Mouse (Mus musculus): ENCODE measurements at regions not wholly inside any gene's neighbourhood (a gene's known extent, or its start where the extent isn't known, plus 50 kb on each side); places are given as distances from the start of the nearest gene placed in this dataset.

DNA sequence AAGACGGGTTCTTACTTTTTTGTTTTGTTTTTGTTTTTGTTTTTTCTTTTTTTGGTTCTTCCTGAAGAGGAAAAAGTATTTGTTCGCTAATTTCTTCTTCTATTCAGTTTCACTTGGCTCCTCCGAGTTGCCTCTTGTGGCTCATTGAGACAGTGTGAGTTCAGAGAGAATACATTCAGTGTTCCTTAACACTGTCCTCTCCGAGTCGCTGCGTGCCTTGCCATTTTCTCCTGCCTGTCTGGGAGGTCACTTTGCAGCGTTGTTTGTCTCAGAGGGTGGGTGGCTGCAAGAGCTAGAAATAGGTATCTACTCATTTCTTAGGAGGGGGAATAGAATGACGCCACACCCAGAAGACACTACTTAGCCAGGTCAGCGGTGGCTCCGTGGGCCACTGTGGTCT lies 98.6 kb upstream of the Ccdc54 start:
- Histone ChIP-seq H3K27ac (ENCODE audit: insufficient read depth, low read depth, low read length) (no peak overlapping the region), H3K4me3 (ENCODE audit: insufficient read depth, low read depth, low read length) (peak overlapping the region; percentile 56), H3K4me1 (ENCODE audit: control insufficient read depth, insufficient read depth, low read length) (peaks cover 3% of the 10 kb centered on the region)
- 24% methylated on average over 10 of the region's 10 CpGs for WGBS
- TF ChIP-seq POLR2A (IDR thresholded peaks at IDR 0.05; ENCODE audit: insufficient read depth, low read depth, low read length) (no peak), CTCF (IDR thresholded peaks at IDR 0.05; ENCODE audit: insufficient read depth, low read depth, low read length) (no peak)

DNA sequence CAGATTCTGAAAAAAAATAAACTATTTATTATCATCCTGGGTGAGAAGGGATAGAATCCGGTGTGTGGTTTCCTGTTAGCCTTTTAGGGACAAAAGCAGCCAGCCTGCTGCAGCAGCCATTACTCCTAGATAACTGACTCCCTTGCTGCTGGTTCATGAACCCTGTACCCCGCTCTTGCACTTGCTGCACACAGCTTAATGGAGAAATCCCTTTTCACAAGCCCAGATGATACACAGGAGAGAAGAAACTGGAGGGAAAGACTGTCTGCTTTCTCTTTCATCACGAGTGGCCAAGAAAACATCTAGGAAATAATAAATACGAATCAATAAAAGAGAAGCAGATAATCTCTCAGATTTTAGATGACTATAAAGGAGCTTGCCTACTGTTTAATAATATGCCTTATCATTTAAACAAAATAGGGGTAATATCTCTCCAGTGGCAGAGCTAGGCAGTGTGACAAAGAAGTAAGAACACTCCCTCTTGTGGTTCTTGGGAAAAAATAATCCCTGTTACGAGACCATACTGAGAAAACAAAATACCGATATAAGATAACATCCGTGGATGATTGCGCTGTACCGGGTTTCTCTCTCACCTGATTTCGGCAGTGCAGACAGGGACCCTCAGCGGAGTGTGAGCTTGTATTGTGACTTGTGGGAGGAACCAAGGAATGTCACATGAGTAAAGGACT lies 98.0 kb upstream of the Ccdc54 start:
- no peak overlapping the region for H3K27ac ChIP-seq (ENCODE audit: insufficient read depth, low read depth, low read length)
- TF ChIP-seq CTCF (IDR thresholded peaks at IDR 0.05; ENCODE audit: insufficient read depth, low read depth, low read length) (no peak), POLR2A (IDR thresholded peaks at IDR 0.05; ENCODE audit: insufficient read depth, low read depth, low read length) (no peak)
- WGBS: 23% methylated on average over 11 of the region's 11 CpGs
- peak overlapping the region; percentile 56 for H3K4me3 ChIP-seq (ENCODE audit: insufficient read depth, low read depth, low read length)
- H3K4me1 ChIP-seq (ENCODE audit: control insufficient read depth, insufficient read depth, low read length): peaks cover 3% of the 10 kb centered on the region

DNA sequence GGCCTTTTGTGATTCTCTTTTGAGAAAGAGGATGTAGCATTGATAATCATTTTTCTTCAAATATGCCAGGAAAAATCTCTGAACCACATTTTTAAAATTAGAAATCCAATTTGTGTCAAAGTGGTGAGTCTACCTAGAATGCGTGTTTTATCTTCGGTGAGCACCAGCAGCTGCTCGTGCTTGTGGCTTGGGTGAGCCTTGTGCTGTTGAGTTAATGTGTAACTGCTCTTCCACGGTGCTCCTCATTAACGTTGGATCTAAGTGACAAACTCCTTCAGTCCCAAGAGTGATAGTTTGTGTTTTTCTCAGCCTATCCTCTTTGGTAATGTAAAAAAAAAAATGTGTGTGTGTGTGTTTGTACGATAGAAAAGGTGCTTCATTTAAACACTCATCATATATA lies 88.7 kb upstream of the Ccdc54 start:
- no peak for TF ChIP-seq POLR2A (IDR thresholded peaks at IDR 0.05; ENCODE audit: insufficient read depth, low read depth, low read length)
- no peak for TF ChIP-seq CTCF (IDR thresholded peaks at IDR 0.05; ENCODE audit: insufficient read depth, low read depth, low read length)
- Histone ChIP-seq H3K27ac (ENCODE audit: insufficient read depth, low read depth, low read length) (no peak overlapping the region), H3K4me1 (ENCODE audit: control insufficient read depth, insufficient read depth, low read length) (no peaks in the 10 kb centered on the region), H3K4me3 (ENCODE audit: insufficient read depth, low read depth, low read length) (no peak overlapping the region)
- 96% methylated on average over 6 of the region's 6 CpGs for WGBS

DNA sequence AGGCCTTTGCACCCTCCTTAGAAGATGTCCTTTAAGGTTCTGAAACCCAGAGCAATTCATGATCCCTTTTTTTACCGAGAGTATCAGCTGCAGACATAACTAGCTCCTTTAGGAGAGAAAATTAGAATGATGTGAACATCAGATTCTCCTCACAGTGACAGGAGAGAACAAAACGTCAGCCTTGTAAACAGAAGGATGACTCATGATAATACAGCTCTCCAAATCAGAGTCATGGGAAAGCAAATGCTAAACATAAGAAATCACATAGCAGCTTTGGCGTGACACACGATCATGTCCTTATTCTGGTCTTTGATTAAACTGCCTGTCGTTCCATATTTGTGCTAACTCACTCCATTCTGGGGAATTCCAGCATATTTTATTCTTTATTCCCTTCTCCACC lies 82.4 kb upstream of the Ccdc54 start:
- Histone ChIP-seq H3K27ac (ENCODE audit: insufficient read depth, low read depth, low read length) (no peak overlapping the region), H3K4me3 (ENCODE audit: insufficient read depth, low read depth, low read length) (no peak overlapping the region), H3K4me1 (ENCODE audit: control insufficient read depth, insufficient read depth, low read length) (no peaks in the 10 kb centered on the region)
- 59% methylated on average over 5 of the region's 5 CpGs for WGBS
- TF ChIP-seq POLR2A (IDR thresholded peaks at IDR 0.05; ENCODE audit: insufficient read depth, low read depth, low read length): no peak
- no peak for TF ChIP-seq CTCF (IDR thresholded peaks at IDR 0.05; ENCODE audit: insufficient read depth, low read depth, low read length)

DNA sequence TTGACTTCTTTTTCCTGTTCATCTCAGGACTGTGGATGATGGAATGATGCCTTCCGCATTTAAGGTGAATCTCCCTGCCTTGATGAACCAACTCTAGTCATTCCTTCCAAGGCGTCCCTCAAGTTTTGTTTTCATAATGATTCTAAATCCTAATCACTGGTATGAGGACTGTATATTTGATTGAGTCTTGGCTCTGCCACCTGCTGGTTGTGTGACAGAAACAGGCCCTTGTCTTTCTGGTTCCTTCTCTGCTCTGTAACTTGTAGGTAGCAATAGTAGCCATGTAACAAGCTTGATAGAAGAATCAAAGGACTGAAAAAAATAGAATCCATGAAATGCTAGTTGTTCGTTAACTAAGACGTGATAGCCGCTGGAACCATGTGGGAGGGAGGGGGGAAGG lies 81.8 kb upstream of the Ccdc54 start:
- WGBS: 43% methylated on average over 5 of the region's 5 CpGs
- TF ChIP-seq POLR2A (IDR thresholded peaks at IDR 0.05; ENCODE audit: insufficient read depth, low read depth, low read length): no peak
- no peak for TF ChIP-seq CTCF (IDR thresholded peaks at IDR 0.05; ENCODE audit: insufficient read depth, low read depth, low read length)
- Histone ChIP-seq H3K27ac (ENCODE audit: insufficient read depth, low read depth, low read length) (no peak overlapping the region), H3K4me3 (ENCODE audit: insufficient read depth, low read depth, low read length) (no peak overlapping the region), H3K4me1 (ENCODE audit: control insufficient read depth, insufficient read depth, low read length) (no peaks in the 10 kb centered on the region)

DNA sequence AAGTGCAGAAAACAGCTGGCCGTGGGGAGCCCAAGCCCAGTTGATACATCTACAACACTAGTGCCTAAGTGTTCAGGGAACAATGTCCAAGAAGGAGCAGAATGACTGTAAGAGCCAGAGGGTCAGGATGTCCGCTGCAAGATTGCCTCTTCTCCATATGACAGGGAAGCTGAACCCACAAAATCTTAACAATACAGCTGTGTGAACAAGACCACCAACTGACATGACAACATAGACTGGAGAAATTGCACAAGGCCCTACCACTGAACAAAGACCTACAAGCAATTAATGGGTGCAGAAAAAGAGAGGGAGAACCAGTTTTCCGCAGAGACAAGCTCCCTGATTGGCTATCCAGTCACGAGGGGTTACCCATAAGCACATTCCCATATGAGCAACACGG lies 80.2 kb upstream of the Ccdc54 start:
- Histone ChIP-seq H3K27ac (ENCODE audit: insufficient read depth, low read depth, low read length) (no peak overlapping the region), H3K4me1 (ENCODE audit: control insufficient read depth, insufficient read depth, low read length) (no peaks in the 10 kb centered on the region), H3K4me3 (ENCODE audit: insufficient read depth, low read depth, low read length) (no peak overlapping the region)
- no peak for TF ChIP-seq POLR2A (IDR thresholded peaks at IDR 0.05; ENCODE audit: insufficient read depth, low read depth, low read length)
- TF ChIP-seq CTCF (IDR thresholded peaks at IDR 0.05; ENCODE audit: insufficient read depth, low read depth, low read length): no peak
- 91% methylated on average over 5 of the region's 5 CpGs for WGBS

DNA sequence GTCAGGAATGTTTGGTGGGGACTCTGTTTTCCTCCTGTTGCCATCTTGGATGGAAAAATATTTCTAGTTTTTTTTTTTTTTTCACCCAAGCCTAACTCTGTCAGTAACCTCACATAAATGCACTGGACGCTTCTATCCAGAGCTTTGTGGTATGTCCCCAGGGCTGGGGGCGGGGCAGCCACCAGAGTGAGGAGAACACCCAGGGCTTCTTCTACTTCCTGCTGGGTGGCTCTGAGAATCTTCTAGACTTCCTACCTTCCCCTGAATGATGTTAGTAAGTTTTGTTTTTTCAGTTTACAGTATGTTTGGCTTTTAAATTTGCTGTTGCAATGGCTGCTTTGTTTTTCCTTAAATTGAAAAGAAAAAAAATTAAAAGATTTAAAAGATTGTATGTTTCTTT lies 73.3 kb upstream of the Ccdc54 start:
- no peak overlapping the region for H3K4me3 ChIP-seq (ENCODE audit: insufficient read depth, low read depth, low read length)
- 85% methylated on average over 2 of the region's 2 CpGs for whole genome bisulfite sequencing
- no peak overlapping the region for H3K27ac ChIP-seq (ENCODE audit: insufficient read depth, low read depth, low read length)
- no peaks in the 10 kb centered on the region for H3K4me1 ChIP-seq (ENCODE audit: control insufficient read depth, insufficient read depth, low read length)
- no peak for TF ChIP-seq CTCF (IDR thresholded peaks at IDR 0.05; ENCODE audit: insufficient read depth, low read depth, low read length)
- no peak for TF ChIP-seq POLR2A (IDR thresholded peaks at IDR 0.05; ENCODE audit: insufficient read depth, low read depth, low read length)

Data from olfactory bulb, adult 2 months (tissue).